Comparison of ENCODE assay signal across 8 mouse cellular contexts in the genomic region with DNA sequence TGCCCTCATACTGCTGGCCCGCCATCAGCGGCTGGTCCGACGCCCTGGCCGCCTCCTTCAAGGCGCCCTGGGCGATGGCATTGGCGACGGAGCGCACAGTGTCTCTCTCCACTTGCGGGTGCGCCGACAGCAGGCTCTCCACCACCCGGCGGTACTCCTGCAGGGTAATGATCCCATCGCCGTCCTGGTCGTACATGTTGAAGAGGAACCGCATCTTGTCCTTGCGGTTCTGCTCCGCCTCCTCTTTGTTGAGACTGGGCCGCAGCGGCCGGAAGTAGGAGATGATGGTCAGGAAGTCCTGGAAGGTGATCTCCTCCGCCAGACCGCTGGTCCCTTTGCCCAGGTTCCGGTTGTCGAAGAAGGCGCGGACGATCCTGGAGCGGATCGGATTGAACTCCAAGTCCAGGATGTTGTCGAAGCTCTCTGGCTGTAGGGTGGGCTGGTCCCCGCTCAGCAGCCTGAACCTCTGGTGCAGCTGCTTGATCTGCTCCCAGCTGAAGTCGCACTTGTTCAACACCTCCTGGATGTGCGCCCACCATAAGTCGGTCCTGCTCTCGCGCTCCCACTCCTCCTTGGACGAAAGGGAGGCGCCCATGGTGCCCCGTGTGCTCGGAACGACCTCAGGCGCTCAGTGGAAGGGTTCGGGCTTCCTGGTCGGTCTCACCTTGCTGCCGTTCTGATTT. TPM values are rescaled to one million over a fixed set of nuclear protein-coding genes. Genes with fewer than 3 reads are reported as not detected.
DNase-seq lines count a peak whose midpoint lies in the region; ATAC-seq lines count a peak whose summit lies in the region.
"Had no signal": no experiment of that assay in that cellular context is flagged by ENCODE, and none has a peak within 500 bp of the region (broad histone marks: within the 10 kb centered on the region; RNA-seq: fewer than 3 reads in every experiment).

Gene Tescl, minus strand, starts transcription at position 633 of the 683 bp plus-strand sequence.

- peak within 1 kb of the TSS; percentile 46 for H3K4me2 ChIP-seq in kidney, embryonic 15.5 days
- 0 out of 2 replicates have a peak within 1 kb of the TSS, but pooled peaks have one; percentile 20 for H3K4me2 ChIP-seq in hindbrain, embryonic 16.5 days (ENCODE audit: low read length)
- H3K4me2 ChIP-seq: embryonic facial prominence, embryonic 15.5 days had no signal

- H3K4me3 ChIP-seq in kidney, embryonic 15.5 days (replicated peaks), result peak within 1 kb of the TSS; percentile 9
- H3K4me3 ChIP-seq in hindbrain, embryonic 16.5 days (ENCODE audit: low read length), result peak within 1 kb of the TSS; percentile 6
- H3K4me3 ChIP-seq: embryonic facial prominence, embryonic 15.5 days had no signal

- H3K27me3 ChIP-seq in kidney, embryonic 15.5 days, result peaks cover 24% of the 10 kb centered on the region
- H3K27me3 ChIP-seq in hindbrain, embryonic 16.5 days (replicated peaks; ENCODE audit: control insufficient read depth, insufficient read depth, low read length), result peaks cover 3% of the 10 kb centered on the region; the same call in 1 of the 2 replicates

- H3K9me3 ChIP-seq in kidney, embryonic 15.5 days (replicated peaks), result no peaks in the 10 kb centered on the region
- peaks cover 5% of the 10 kb centered on the region for H3K9me3 ChIP-seq in hindbrain, embryonic 16.5 days (ENCODE audit: control insufficient read depth, low read length)
- H3K9me3 ChIP-seq: embryonic facial prominence, embryonic 15.5 days had no signal

- H3K27ac ChIP-seq in kidney, embryonic 15.5 days, result no peak within 1 kb of the TSS
- H3K27ac ChIP-seq in hindbrain, embryonic 16.5 days (ENCODE audit: low read depth, low read length), result no peak within 1 kb of the TSS
- H3K27ac ChIP-seq: embryonic facial prominence, embryonic 15.5 days had no signal

- no peak within 1 kb of the TSS for H3K9ac ChIP-seq in kidney, embryonic 15.5 days
- H3K9ac ChIP-seq in hindbrain, embryonic 16.5 days (ENCODE audit: low read depth, low read length), result no peak within 1 kb of the TSS
- H3K9ac ChIP-seq: embryonic facial prominence, embryonic 15.5 days had no signal

- WGBS in kidney, embryonic 15.5 days, result 40% methylated on average over 49 of the region's 49 CpGs
- 50% methylated on average over 49 of the region's 49 CpGs for WGBS in hindbrain, embryonic 16.5 days

- no peak for ATAC-seq in kidney, embryonic 15.5 days (replicated peaks; ENCODE audit: low FRiP score)
- ATAC-seq in common myeloid progenitor, adult 5-6 weeks (replicated peaks; ENCODE audit: low read depth, poor library complexity, severe bottlenecking), result peak; percentile 68
- no peak for ATAC-seq in hindbrain, embryonic 16.5 days

- H3K36me3 ChIP-seq in kidney, embryonic 15.5 days, result no peaks in the 10 kb centered on the region
- no peaks in the 10 kb centered on the region for H3K36me3 ChIP-seq in hindbrain, embryonic 16.5 days (ENCODE audit: control insufficient read depth, insufficient read depth, low read length)
- H3K36me3 ChIP-seq: embryonic facial prominence, embryonic 15.5 days had no signal

- no peak for DNase-seq in kidney, adult 9 months
- DNase-seq in lung, postnatal 4 days, result peak; percentile 17 to 28
- no peak for DNase-seq in embryo, embryonic 10 days (ENCODE audit: low spot score)
- no peak for DNase-seq in thymus, postnatal 0 days (ENCODE audit: low spot score)

- H3K4me1 ChIP-seq in kidney, embryonic 15.5 days, result peaks cover 3% of the 10 kb centered on the region; the same call in 1 of the 2 replicates
- no peaks in the 10 kb centered on the region for H3K4me1 ChIP-seq in hindbrain, embryonic 16.5 days (ENCODE audit: control insufficient read depth, insufficient read depth, low read depth, low read length)
- H3K4me1 ChIP-seq: embryonic facial prominence, embryonic 15.5 days had no signal

RNA-seq across cellular contexts. Expression of gene Tescl, which starts in this region (rescaled TPM):
- 0.43 TPM in 1 of 2 replicates, not detected in the other for polyA plus RNA-seq in kidney, embryonic 15.5 days (2015; fragmentation: Nextera tagmentation; extraction: Ambion mirVana)
- total RNA-seq in common myeloid progenitor, adult 5-6 weeks (2017), result not detected in 2 replicates
- 0.25 and 0.44 TPM in 2 replicates for polyA plus RNA-seq in hindbrain, embryonic 16.5 days (2015; fragmentation: Nextera tagmentation; extraction: Ambion mirVana)
- polyA plus RNA-seq in thymus, postnatal 0 days (2015; fragmentation: Nextera tagmentation; extraction: Ambion mirVana), result not detected in 2 replicates
- polyA plus RNA-seq: embryonic facial prominence, embryonic 15.5 days had no signal

Comparison
In these comparisons a context has a peak if more than half of its experiments do, and no peak if none do; other contexts are left out.
1. Peak in ATAC-seq in common myeloid progenitor, adult 5-6 weeks; RNA of the gene not detected or under 1 TPM.
2. DNase-seq: peak in lung, postnatal 4 days (2 of 2); none in kidney, adult 9 months (single experiment), embryo, embryonic 10 days (single experiment) and thymus, postnatal 0 days (single experiment).